In the genomic region with DNA sequence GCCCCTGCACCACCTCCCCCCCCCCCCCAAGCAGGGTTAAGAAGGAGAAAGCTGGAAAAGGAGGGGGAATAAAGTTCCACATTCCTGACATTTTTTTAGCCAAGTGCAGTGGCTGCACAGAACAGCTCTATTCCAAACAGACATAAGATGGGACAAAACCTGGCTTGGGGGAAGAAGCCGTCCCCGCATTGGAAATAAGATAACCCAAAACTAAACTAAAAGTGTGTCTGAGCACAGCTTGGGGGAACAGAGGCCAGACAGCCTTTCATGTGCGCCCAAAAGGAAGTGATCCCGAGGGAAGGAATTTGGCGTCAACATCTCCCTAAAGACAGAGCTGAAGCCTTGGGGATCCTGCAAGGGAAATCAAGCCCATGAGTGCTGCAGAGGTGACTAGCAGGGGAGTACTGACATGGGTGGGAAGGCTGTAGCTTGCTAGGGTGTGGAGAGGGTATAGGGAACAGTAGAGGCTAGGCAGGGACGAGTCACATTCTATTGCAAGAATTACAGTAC, we compare ENCODE assay signal across 7 mouse cellular contexts. TPM values are rescaled to one million over a fixed set of nuclear protein-coding genes. Genes with fewer than 3 reads are reported as not detected.
DNase-seq lines count a peak whose midpoint lies in the region; ATAC-seq and TF ChIP-seq lines count a peak whose summit lies in the region.

No protein-coding gene starts in this region.

- no peak for TF ChIP-seq POLR2A in limb, embryonic 14.5 days (IDR thresholded peaks at IDR 0.05; ENCODE audit: borderline replicate concordance, extremely low read depth, insufficient read depth, insufficient read length)

- no peak for TF ChIP-seq EP300 in lung, postnatal 0 days (IDR thresholded peaks at IDR 0.05)
- TF ChIP-seq EP300 in stomach, postnatal 0 days (optimal IDR thresholded peaks at IDR 0.05): no peak

- peaks cover 25% of the 10 kb centered on the region for H3K4me1 ChIP-seq in lung, postnatal 0 days (ENCODE audit: insufficient read depth, low read depth, low read length)
- peaks cover 39% of the 10 kb centered on the region for H3K4me1 ChIP-seq in heart, embryonic 16.5 days (ENCODE audit: control insufficient read depth, insufficient read depth, low read length)
- H3K4me1 ChIP-seq in limb, embryonic 14.5 days (ENCODE audit: control insufficient read depth, insufficient read depth, low read length): peaks cover 54% of the 10 kb centered on the region
- H3K4me1 ChIP-seq in stomach, postnatal 0 days (replicated peaks; ENCODE audit: control insufficient read depth, insufficient read depth): peaks cover 2% of the 10 kb centered on the region; the same call in 1 of the 2 replicates

- peak overlapping the region; percentile 58; the same call in 1 of the 2 replicates for H3K27ac ChIP-seq in lung, postnatal 0 days (ENCODE audit: low read length)
- H3K27ac ChIP-seq in heart, embryonic 16.5 days (ENCODE audit: low read length): peak overlapping the region; percentile 49
- H3K27ac ChIP-seq in limb, embryonic 14.5 days (replicated peaks; ENCODE audit: low read depth, low read length): peak overlapping the region; percentile 71
- H3K27ac ChIP-seq in stomach, postnatal 0 days (replicated peaks): peak overlapping the region; percentile 69

- TF ChIP-seq CTCF in lung, postnatal 0 days (IDR thresholded peaks at IDR 0.05): no peak
- TF ChIP-seq CTCF in stomach, postnatal 0 days (IDR thresholded peaks at IDR 0.05; ENCODE audit: low read depth): no peak

- no peaks in the 10 kb centered on the region for H3K27me3 ChIP-seq in lung, postnatal 0 days (replicated peaks; ENCODE audit: insufficient read depth, low read length)
- H3K27me3 ChIP-seq in heart, embryonic 16.5 days (ENCODE audit: control insufficient read depth, insufficient read depth, low read length): no peaks in the 10 kb centered on the region
- no peaks in the 10 kb centered on the region for H3K27me3 ChIP-seq in limb, embryonic 14.5 days (ENCODE audit: control insufficient read depth, insufficient read depth, low read length)
- no peaks in the 10 kb centered on the region for H3K27me3 ChIP-seq in stomach, postnatal 0 days (ENCODE audit: control insufficient read depth, insufficient read depth, low read length)

- peak; percentile 33 for DNase-seq in lung, postnatal 0 days (ENCODE audit: low spot score)
- no peak for DNase-seq in lung, postnatal 14 days
- no peak for DNase-seq in limb, embryonic 14.5 days (ENCODE audit: low spot score)
- no peak for DNase-seq in stomach, postnatal 0 days (ENCODE audit: low spot score)
- DNase-seq in layer of hippocampus, postnatal 14 days (ENCODE audit: low spot score in 2 of 2): no peak
- no peak for DNase-seq in cerebellum, adult 11-12 months

- H3K9me3 ChIP-seq in lung, postnatal 0 days (ENCODE audit: low read length): no peaks in the 10 kb centered on the region
- H3K9me3 ChIP-seq in heart, embryonic 16.5 days (replicated peaks; ENCODE audit: control insufficient read depth, low read length): no peaks in the 10 kb centered on the region
- no peaks in the 10 kb centered on the region for H3K9me3 ChIP-seq in limb, embryonic 14.5 days (ENCODE audit: control insufficient read depth, low read length)
- no peaks in the 10 kb centered on the region for H3K9me3 ChIP-seq in stomach, postnatal 0 days (ENCODE audit: control insufficient read depth, low read length)

- H3K4me3 ChIP-seq in lung, postnatal 0 days (ENCODE audit: low read depth, low read length): no peak overlapping the region; the same call in 1 of the 2 replicates
- H3K4me3 ChIP-seq in heart, embryonic 16.5 days (ENCODE audit: low read length): 0 out of 2 replicates have a peak overlapping the region, but pooled peaks have one; percentile 5
- peak overlapping the region; percentile 75 for H3K4me3 ChIP-seq in limb, embryonic 14.5 days (replicated peaks; ENCODE audit: low read length)
- peak overlapping the region; percentile 18; the same call in 1 of the 2 replicates for H3K4me3 ChIP-seq in stomach, postnatal 0 days (ENCODE audit: low read depth, low read length)

- no peaks in the 10 kb centered on the region for H3K36me3 ChIP-seq in lung, postnatal 0 days (ENCODE audit: insufficient read depth, low read length)
- H3K36me3 ChIP-seq in heart, embryonic 16.5 days (ENCODE audit: control insufficient read depth, insufficient read depth): no peaks in the 10 kb centered on the region
- peaks cover 7% of the 10 kb centered on the region for H3K36me3 ChIP-seq in limb, embryonic 14.5 days (ENCODE audit: control insufficient read depth, insufficient read depth, low read length)
- no peaks in the 10 kb centered on the region for H3K36me3 ChIP-seq in stomach, postnatal 0 days (ENCODE audit: control insufficient read depth, insufficient read depth, low read length)

- no peak overlapping the region for H3K9ac ChIP-seq in lung, postnatal 0 days (replicated peaks; ENCODE audit: low read depth)
- H3K9ac ChIP-seq in heart, embryonic 16.5 days (ENCODE audit: low read length): 0 out of 2 replicates have a peak overlapping the region, but pooled peaks have one; percentile 1
- H3K9ac ChIP-seq in limb, embryonic 14.5 days (ENCODE audit: low read depth, low read length, severe bottlenecking): peak overlapping the region; percentile 36
- peak overlapping the region; percentile 31; the same call in 1 of the 2 replicates for H3K9ac ChIP-seq in stomach, postnatal 0 days (ENCODE audit: low read length)

- WGBS in lung, postnatal 0 days: 7% methylated on average over 6 of the region's 6 CpGs
- WGBS in heart, embryonic 16.5 days: 21% methylated on average over 6 of the region's 6 CpGs
- WGBS in limb, embryonic 14.5 days: 13% methylated on average over 6 of the region's 6 CpGs
- 25% methylated on average over 6 of the region's 6 CpGs for WGBS in stomach, postnatal 0 days

- ATAC-seq in lung, postnatal 0 days: no peak
- no peak for ATAC-seq in heart, embryonic 16.5 days (replicated peaks; ENCODE audit: extremely low read depth, insufficient read depth, low FRiP score)
- ATAC-seq in limb, embryonic 14.5 days (ENCODE audit: low FRiP score, low read depth): no peak
- ATAC-seq in stomach, postnatal 0 days (ENCODE audit: low FRiP score, low TSS enrichment): no peak

- peak overlapping the region; percentile 66 for H3K4me2 ChIP-seq in lung, postnatal 0 days (replicated peaks; ENCODE audit: low read depth, low read length)
- peak overlapping the region; percentile 74 for H3K4me2 ChIP-seq in heart, embryonic 16.5 days (ENCODE audit: low read depth, low read length)
- H3K4me2 ChIP-seq in limb, embryonic 14.5 days (replicated peaks; ENCODE audit: low read depth, low read length, severe bottlenecking): peak overlapping the region; percentile 63
- H3K4me2 ChIP-seq in stomach, postnatal 0 days (replicated peaks; ENCODE audit: low read depth): peak overlapping the region; percentile 78

RNA-seq across cellular contexts. Expression of gene Tram2, which starts 3.0 kb away (rescaled TPM):
- polyA plus RNA-seq in lung, postnatal 0 days (2015; fragmentation: Nextera tagmentation; extraction: Ambion mirVana): 8.1 and 8.3 TPM in 2 replicates
- polyA plus RNA-seq in heart, embryonic 16.5 days (2015; fragmentation: Nextera tagmentation; extraction: Ambion mirVana): 3.3 and 3.6 TPM in 2 replicates
- polyA plus RNA-seq in limb, embryonic 14.5 days (2012; rRNA removed): 20.3 and 25.0 TPM in 2 replicates
- 15.5 and 17.8 TPM in 2 replicates for polyA plus RNA-seq in limb, embryonic 14.5 days (2014; fragmentation: Nextera tagmentation; extraction: Ambion mirVana)
- polyA plus RNA-seq in stomach, postnatal 0 days (2015; fragmentation: Nextera tagmentation; extraction: Ambion mirVana): 2.6 and 3.6 TPM in 2 replicates
- total RNA-seq in layer of hippocampus, postnatal 14 days (2021): 1 to 10 TPM; 1.9 to 2.3 TPM
